Mouse (Mus musculus): Measurements from ENCODE around the gene Ski.
A peak's percentile ranks its signal among the peaks of the same experiment; 100 is the strongest.

Ski gene

GRCm38 (mm10) chr4:155129996-155130395 is 92.4 kb downstream of the Ski start:
- DNase-seq (ENCODE audit: low read depth, low spot score): no peak

GRCm38 (mm10) chr4:155129132-155129917 is 93.1 kb downstream of the Ski start:
- no peak for DNase-seq (ENCODE audit: low read depth, low spot score)

- DNase-seq (ENCODE audit: low read depth, low spot score): no peak
These were observed 94.0 kb downstream of the Ski start for GRCm38 (mm10) chr4:155128411-155128810.

- DNase-seq (ENCODE audit: low read depth, low spot score): no peak
These were observed 95.6 kb downstream of the Ski start for GRCm38 (mm10) chr4:155126602-155127372.

- DNase-seq (ENCODE audit: low read depth, low spot score): no peak
These were observed 96.2 kb downstream of the Ski start for GRCm38 (mm10) chr4:155126194-155126593.

GRCm38 (mm10) chr4:155125310-155125709 is 97.1 kb downstream of the Ski start:
- DNase-seq (ENCODE audit: low read depth, low spot score): no peak

- no peak for DNase-seq (ENCODE audit: low read depth, low spot score)
These were observed 98.4 kb downstream of the Ski start for GRCm38 (mm10) chr4:155123868-155124534.

GRCm38 (mm10) chr4:155122444-155123040 is 99.8 kb downstream of the Ski start:
- DNase-seq (ENCODE audit: low read depth, low spot score): peak; percentile 78

- DNase-seq (ENCODE audit: low read depth, low spot score): no peak
These were observed 100.4 kb downstream of the Ski start for GRCm38 (mm10) chr4:155121915-155122443.

GRCm38 (mm10) chr4:155121222-155121621 is 101.2 kb downstream of the Ski start:
- DNase-seq (ENCODE audit: low read depth, low spot score): no peak

GRCm38 (mm10) chr4:155120583-155120982 is 101.8 kb downstream of the Ski start:
- DNase-seq (ENCODE audit: low read depth, low spot score): no peak

GRCm38 (mm10) chr4:155120038-155120437 is 102.4 kb downstream of the Ski start:
- DNase-seq (ENCODE audit: low read depth, low spot score): no peak

GRCm38 (mm10) chr4:155118278-155118677 is 104.1 kb downstream of the Ski start:
- DNase-seq (ENCODE audit: low read depth, low spot score): no peak

- DNase-seq (ENCODE audit: low read depth, low spot score): no peak
These were observed 104.9 kb downstream of the Ski start for GRCm38 (mm10) chr4:155117396-155117978.

- no peak for DNase-seq (ENCODE audit: low read depth, low spot score)
These were observed 105.8 kb downstream of the Ski start for GRCm38 (mm10) chr4:155116607-155117006.

- no peak for DNase-seq (ENCODE audit: low read depth, low spot score)
These were observed 108.5 kb downstream of the Ski start for GRCm38 (mm10) chr4:155113766-155114410.

- no peak for DNase-seq (ENCODE audit: low read depth, low spot score)
These were observed 112.9 kb downstream of the Ski start for GRCm38 (mm10) chr4:155109471-155109870.

GRCm38 (mm10) chr4:155107886-155108285 is 114.5 kb downstream of the Ski start:
- no peak for DNase-seq (ENCODE audit: low read depth, low spot score)

Data from forelimb bud, embryonic 11.5 days (tissue).